Mouse (Mus musculus) MEL (cell line): ENCODE data around the gene AC170998.1. TPM values are rescaled to one million over a fixed set of nuclear protein-coding genes. Genes with fewer than 3 reads are reported as not detected.
A peak's percentile ranks its signal among the peaks of the same experiment; 100 is the strongest.

ENCODE experiments used
- DNase-seq: peaks from one replicate; pipeline ENCODE4 v3.0.0; 2011; ENCODE audit warnings: low read depth, low spot score
- H3K27ac ChIP-seq: 2 replicates; pipeline ENCODE4 v1.5.1; 2012; ENCODE audit warnings: low read depth, mild to moderate bottlenecking, control low read depth, low read length, moderate library complexity; ENCODE audit not compliant: control insufficient read depth
- H3K27me3 ChIP-seq, 2 experiments: fragments of 150-350 bp in 1 of 2; sonication (generic) in 1 of 2; 2 replicates each; pipeline ENCODE4 v1.6.1; 2012; ENCODE audit warnings: low read length in 2 of 2, mild to moderate bottlenecking in 2 of 2, improper control_type of control experiment in 1 of 2, moderate library complexity in 1 of 2; ENCODE audit not compliant: insufficient read depth in 2 of 2, control insufficient read depth in 1 of 2
- H3K36me3 ChIP-seq, 2 experiments: 2 replicates each; pipeline ENCODE4 v1.6.1; 2012 to 2014; ENCODE audit warnings: low read length in 2 of 2, improper control_type of control experiment in 1 of 2, inconsistent platforms in 1 of 2, mild to moderate bottlenecking in 1 of 2; ENCODE audit not compliant: insufficient read depth in 2 of 2, control insufficient read depth in 1 of 2
- H3K4me1 ChIP-seq, 2 experiments: fragments of 150-350 bp in 1 of 2; sonication (generic) in 1 of 2; 2 replicates each; pipeline ENCODE4 v1.6.1; 2012; ENCODE audit warnings: low read length in 2 of 2, improper control_type of control experiment in 1 of 2, mild to moderate bottlenecking in 1 of 2; ENCODE audit not compliant: insufficient read depth in 2 of 2, control insufficient read depth in 1 of 2
- H3K4me3 ChIP-seq, 2 experiments: fragments of 150-350 bp in 1 of 2; sonication (generic) in 1 of 2; 2 replicates each; pipeline ENCODE4 v1.5.1; 2012; ENCODE audit warnings: low read depth in 2 of 2, low read length in 2 of 2, mild to moderate bottlenecking in 2 of 2, moderate library complexity in 2 of 2, control low read depth in 1 of 2, improper control_type of control experiment in 1 of 2; ENCODE audit not compliant: control insufficient read depth in 1 of 2, insufficient read depth in 1 of 2
- H3K79me2 ChIP-seq: 2 replicates; pipeline ENCODE4 v1.6.1; 2012; ENCODE audit warnings: mild to moderate bottlenecking, low read length, moderate library complexity; ENCODE audit not compliant: control insufficient read depth, poor library complexity, insufficient read depth
- H3K9ac ChIP-seq: 2 replicates; pipeline ENCODE4 v1.6.1; 2012; ENCODE audit warnings: low read depth, mild to moderate bottlenecking, control low read depth, low read length, moderate library complexity; ENCODE audit not compliant: control insufficient read depth, poor library complexity, severe bottlenecking
- H3K9me3 ChIP-seq: fragments of 150-350 bp; sonication (generic); replicated peaks from 2 replicates; pipeline ENCODE4 v1.6.1; 2012; ENCODE audit warnings: mild to moderate bottlenecking, low read length, improper control_type of control experiment, moderate library complexity; ENCODE audit not compliant: insufficient read depth
- CHD1 ChIP-seq: IDR thresholded peaks from 2 replicates; pipeline ENCODE4 v1.6.1; 2012; ENCODE audit warnings: low read depth, mild to moderate bottlenecking, inconsistent platforms, low read length, improper control_type of control experiment
- CTCF ChIP-seq, 3 experiments: IDR thresholded peaks in 2 of 3; conservative IDR thresholded peaks in 1 of 3; 2 replicates each; pipeline ENCODE4 v1.5.1; 2011 to 2012; ENCODE audit warnings: low read length in 3 of 3, low read depth in 2 of 3, mild to moderate bottlenecking in 2 of 3, improper control_type of control experiment in 1 of 3, inconsistent platforms in 1 of 3, mixed read lengths in 1 of 3, moderate library complexity in 1 of 3; ENCODE audit not compliant: control insufficient read depth in 1 of 3, insufficient read depth in 1 of 3, poor library complexity in 1 of 3, severe bottlenecking in 1 of 3
- E2F4 ChIP-seq: IDR thresholded peaks from 2 replicates; pipeline ENCODE4 v1.6.1; 2011; ENCODE audit warnings: low read depth, low read length, improper control_type of control experiment, borderline replicate concordance
- EP300 ChIP-seq, 2 experiments: IDR thresholded peaks; 2 replicates each; pipeline ENCODE4 v1.6.1; 2011; ENCODE audit warnings: improper control_type of control experiment in 2 of 2, low read length in 2 of 2, low read depth in 1 of 2, mild to moderate bottlenecking in 1 of 2
- GABPA ChIP-seq: IDR thresholded peaks from 2 replicates; pipeline ENCODE4 v1.6.1; 2012; ENCODE audit warnings: low read depth, mild to moderate bottlenecking, inconsistent platforms, low read length, improper control_type of control experiment, moderate library complexity
- MAFK ChIP-seq: IDR thresholded peaks from 2 replicates; pipeline ENCODE4 v1.6.1; 2011; ENCODE audit warnings: low read depth, mild to moderate bottlenecking, low read length, improper control_type of control experiment, borderline replicate concordance
- MAX ChIP-seq: IDR thresholded peaks from 2 replicates; pipeline ENCODE4 v1.6.1; 2011; ENCODE audit warnings: low read length, improper control_type of control experiment
- MAZ ChIP-seq: IDR thresholded peaks from 2 replicates; pipeline ENCODE4 v1.6.1; 2012; ENCODE audit warnings: low read depth, mild to moderate bottlenecking, inconsistent platforms, low read length, improper control_type of control experiment
- MEF2A ChIP-seq: IDR thresholded peaks from 2 replicates; pipeline ENCODE4 v1.6.1; 2014; ENCODE audit warnings: low read depth, mild to moderate bottlenecking, inconsistent platforms, low read length, improper control_type of control experiment; ENCODE audit not compliant: poor library complexity, insufficient replicate concordance, severe bottlenecking; ENCODE audit errors: extremely low read depth
- MXI1 ChIP-seq: IDR thresholded peaks from 2 replicates; pipeline ENCODE4 v1.6.1; 2011; ENCODE audit warnings: mild to moderate bottlenecking, low read depth, low read length, improper control_type of control experiment
- MYB ChIP-seq: IDR thresholded peaks from 2 replicates; pipeline ENCODE4 v1.6.1; 2011; ENCODE audit warnings: mild to moderate bottlenecking, low read depth, low read length, improper control_type of control experiment
- MYC ChIP-seq: IDR thresholded peaks from 2 replicates; pipeline ENCODE4 v1.6.1; 2011; ENCODE audit warnings: low read depth, mild to moderate bottlenecking, low read length, improper control_type of control experiment, moderate library complexity
- POLR2A ChIP-seq, 2 experiments: IDR thresholded peaks; 2 replicates each; pipeline ENCODE4 v1.6.1; 2011 to 2012; ENCODE audit warnings: low read length in 2 of 2, mild to moderate bottlenecking in 2 of 2, control low read depth in 1 of 2, improper control_type of control experiment in 1 of 2, low read depth in 1 of 2, moderate library complexity in 1 of 2; ENCODE audit not compliant: control insufficient read depth in 1 of 2, insufficient read depth in 1 of 2, poor library complexity in 1 of 2
- POLR2AphosphoS5 ChIP-seq: IDR thresholded peaks from 2 replicates; pipeline ENCODE4 v1.6.1; 2012; ENCODE audit warnings: low read depth, borderline replicate concordance, mild to moderate bottlenecking, inconsistent platforms, low read length, moderate library complexity, mixed read lengths
- RAD21 ChIP-seq: IDR thresholded peaks from 2 replicates; pipeline ENCODE4 v1.6.1; 2011; ENCODE audit warnings: mild to moderate bottlenecking, low read depth, low read length, improper control_type of control experiment
- RCOR1 ChIP-seq: IDR thresholded peaks from 2 replicates; pipeline ENCODE4 v1.6.1; 2012; ENCODE audit warnings: low read depth, mild to moderate bottlenecking, inconsistent platforms, low read length, improper control_type of control experiment
- SMC3 ChIP-seq: IDR thresholded peaks from 2 replicates; pipeline ENCODE4 v1.6.1; 2011; ENCODE audit warnings: low read depth, low read length, improper control_type of control experiment
- TAL1 ChIP-seq: IDR thresholded peaks from 2 replicates; pipeline ENCODE4 v1.6.1; 2012; ENCODE audit warnings: mild to moderate bottlenecking, inconsistent platforms, low read length, moderate library complexity, mixed read lengths
- TCF12 ChIP-seq: IDR thresholded peaks from 2 replicates; pipeline ENCODE4 v1.6.1; 2014; ENCODE audit warnings: low read depth, mild to moderate bottlenecking, inconsistent platforms, low read length, improper control_type of control experiment, moderate library complexity
- USF2 ChIP-seq, 2 experiments: IDR thresholded peaks; 2 replicates each; pipeline ENCODE4 v1.6.1; 2011 to 2012; ENCODE audit warnings: improper control_type of control experiment in 2 of 2, low read length in 2 of 2, borderline replicate concordance in 1 of 2, inconsistent platforms in 1 of 2, low read depth in 1 of 2, mild to moderate bottlenecking in 1 of 2; ENCODE audit not compliant: insufficient read depth in 1 of 2
- ZC3H11A ChIP-seq: IDR thresholded peaks from 2 replicates; pipeline ENCODE4 v1.6.1; 2012; ENCODE audit warnings: low read depth, mild to moderate bottlenecking, inconsistent platforms, low read length, improper control_type of control experiment
- ZNF384 ChIP-seq: IDR thresholded peaks from 2 replicates; pipeline ENCODE4 v1.6.1; 2012; ENCODE audit warnings: low read depth, mild to moderate bottlenecking, inconsistent platforms, low read length, improper control_type of control experiment
- polyA plus RNA-seq, 2 experiments: library from polyadenylated mRNA; stranded (reverse) in 1 of 2; unstranded in 1 of 2; fragments of >175 nt in 1 of 2; fragments of >200 nt in 1 of 2; gene quantifications; 2 replicates each; pipeline versions ENCODE4 v1.2.1 to v1.2.4; 2012; ENCODE audit warnings: low replicate concordance in 2 of 2, low read depth in 1 of 2; ENCODE audit not compliant: insufficient read length in 2 of 2, insufficient read depth in 1 of 2, missing spikeins in 1 of 2
- total RNA-seq: library from RNA; depleted of rRNA; stranded (reverse); fragments of 300-350 nt; gene quantifications from 2 replicates; pipeline ENCODE4 v1.2.3, GENCODE M21; 2012

The AC170998.1 gene
- total and polyA plus RNA-seq, 3 experiments, result 0.42 TPM; not detected in 1

- H3K9me3 ChIP-seq, result no peaks in the 10 kb centered on the region
- H3K4me1 ChIP-seq, result no peaks in the 10 kb centered on the region; a peak in 1 of 4 replicates
- no peaks in the 10 kb centered on the region for H3K79me2 ChIP-seq
- H3K27me3 ChIP-seq, result no peaks in the 10 kb centered on the region
- no peak overlapping the region for H3K9ac ChIP-seq
- no peak overlapping the region for H3K4me3 ChIP-seq
- no peak overlapping the region for H3K27ac ChIP-seq
- no peak for DNase-seq
- no peak for TF ChIP-seq USF2 (IDR thresholded peaks at IDR 0.05; ENCODE audit: borderline replicate concordance in 1 of 2, insufficient read depth in 1 of 2, low read depth in 1 of 2, low read length in 2 of 2)
- no peak for TF ChIP-seq EP300 (IDR thresholded peaks at IDR 0.05; ENCODE audit: low read depth in 1 of 2, low read length in 2 of 2)
- TF ChIP-seq GABPA, result no peak
- no peak for TF ChIP-seq MAFK
- TF ChIP-seq MAX, result no peak
- no peak for TF ChIP-seq MAZ
- no peak for TF ChIP-seq CHD1
- no peak for TF ChIP-seq MEF2A
- TF ChIP-seq TAL1, result no peak
- TF ChIP-seq ZNF384, result no peak
- no peak for TF ChIP-seq E2F4
- TF ChIP-seq POLR2AphosphoS5, result no peak
- no peak for TF ChIP-seq ZC3H11A
- TF ChIP-seq MXI1, result no peak
- no peak for TF ChIP-seq TCF12
- no peak for TF ChIP-seq SMC3
- no peak for TF ChIP-seq MYB
- no peak for TF ChIP-seq MYC
- no peak for TF ChIP-seq POLR2A (IDR thresholded peaks at IDR 0.05; ENCODE audit: control insufficient read depth in 1 of 2, insufficient read depth in 1 of 2, low read depth in 1 of 2, low read length in 2 of 2, poor library complexity in 1 of 2)
- peaks cover 0 to 4% of the 10 kb centered on the region in 2 experiments; a peak in 2 of 4 replicates for H3K36me3 ChIP-seq
These were observed 17.4 kb downstream of the AC170998.1 start for GRCm38 (mm10) chr17:28743145-28743866.

- no peaks in the 10 kb centered on the region; a peak in 1 of 4 replicates for H3K4me1 ChIP-seq
These were observed 18.0 kb downstream of the AC170998.1 start for GRCm38 (mm10) chr17:28743916-28744315.

More at GRCm38 (mm10) chr17:28743916-28744315, 18.0 kb downstream of the AC170998.1 start:
- Histone ChIP-seq H3K36me3 (peaks cover 0 to 4% of the 10 kb centered on the region in 2 experiments; a peak in 2 of 4 replicates), H3K79me2 (no peaks in the 10 kb centered on the region), H3K9me3 (no peaks in the 10 kb centered on the region), H3K9ac (no peak overlapping the region), H3K27me3 (no peaks in the 10 kb centered on the region), H3K27ac (no peak overlapping the region), H3K4me3 (no peak overlapping the region)
- DNase-seq, result peak; percentile 69
- TF ChIP-seq SMC3, result peak; percentile 60
- TF ChIP-seq POLR2A (IDR thresholded peaks at IDR 0.05; ENCODE audit: control insufficient read depth in 1 of 2, insufficient read depth in 1 of 2, low read depth in 1 of 2, low read length in 2 of 2, poor library complexity in 1 of 2), result no peak
- no peak for TF ChIP-seq E2F4
- TF ChIP-seq RAD21, result peak; percentile 38
- TF ChIP-seq CTCF (IDR thresholded peaks at IDR 0.05 in 2 of 3, conservative IDR thresholded peaks at IDR 0.05 in 1 of 3; ENCODE audit: control insufficient read depth in 1 of 3, insufficient read depth in 1 of 3, low read depth in 2 of 3, low read length in 3 of 3, poor library complexity in 1 of 3, severe bottlenecking in 1 of 3), result peak; percentile 30 to 60 (median 56); a peak in 5 of 6 replicates
- no peak for TF ChIP-seq RCOR1
- peak; percentile 27; the same call in 1 of the 2 replicates for TF ChIP-seq ZC3H11A
- no peak for TF ChIP-seq TCF12
